Mouse (Mus musculus) kidney, embryonic 15.5 days (tissue): ENCODE results near the gene Stat4. TPM values are rescaled to one million over a fixed set of nuclear protein-coding genes. Genes with fewer than 3 reads are reported as not detected.

ENCODE experiments used
- ATAC-seq: fragments of 200-750 bp; cut with Nextera tagmentation; replicated peaks from 2 replicates; pipeline ENCODE4 v1.8.0; 2017; ENCODE audit warnings: moderate TSS enrichment; ENCODE audit not compliant: low FRiP score
- H3K27ac ChIP-seq: fragments of 300-500 bp; sonication (generic); 2 replicates; pipeline ENCODE4 v1.5.1; 2015; ENCODE audit warnings: mild to moderate bottlenecking, inconsistent platforms
- H3K27me3 ChIP-seq: fragments of 300-500 bp; sonication (generic); 2 replicates; pipeline ENCODE4 v1.6.1; 2015; ENCODE audit warnings: inconsistent platforms
- H3K36me3 ChIP-seq: fragments of 300-500 bp; sonication (generic); 2 replicates; pipeline ENCODE4 v1.6.1; 2015; ENCODE audit warnings: inconsistent platforms
- H3K4me1 ChIP-seq: fragments of 300-500 bp; sonication (generic); 2 replicates; pipeline ENCODE4 v1.6.1; 2015; ENCODE audit warnings: inconsistent platforms
- H3K4me2 ChIP-seq: fragments of 300-500 bp; sonication (generic); 2 replicates; pipeline ENCODE4 v1.6.1; 2015; ENCODE audit warnings: moderate library complexity, mild to moderate bottlenecking, inconsistent platforms
- H3K4me3 ChIP-seq: fragments of 300-500 bp; sonication (generic); replicated peaks from 2 replicates; pipeline ENCODE4 v1.5.1; 2015; ENCODE audit warnings: mild to moderate bottlenecking, inconsistent platforms
- H3K9ac ChIP-seq: fragments of 300-500 bp; sonication (generic); 2 replicates; pipeline ENCODE4 v1.6.1; 2015; ENCODE audit warnings: mild to moderate bottlenecking, inconsistent platforms
- H3K9me3 ChIP-seq: fragments of 300-500 bp; sonication (generic); replicated peaks from 2 replicates; pipeline ENCODE4 v1.6.1; 2016; ENCODE audit warnings: inconsistent platforms
- WGBS: fragments of 180-500 bp; shearing (Covaris S2); methylation state at CpG from one replicate; pipeline ENCODE4 v1.1.7; 2015; ENCODE audit warnings: mixed read lengths; 5-methylcytosine and 5-hydroxymethylcytosine counted together
- polyA plus RNA-seq: library from polyadenylated mRNA; unstranded; fragments of >200 nt; fragmentation: Nextera tagmentation; extraction: Ambion mirVana; gene quantifications from 2 replicates; pipeline ENCODE4 v1.2.1, GENCODE M21; 2015

Gene Stat4
- polyA plus RNA-seq, 1 experiment from 2014 or later: 1.6 TPM

GRCm38 (mm10) chr1:52113666-52114069 lies 126.7 kb downstream of the Stat4 start:
- under 1% methylated on average over 32 of the region's 32 CpGs for WGBS
- peaks cover 6% of the 10 kb centered on the region for H3K4me1 ChIP-seq
- no peaks in the 10 kb centered on the region for H3K9me3 ChIP-seq
- H3K4me3 ChIP-seq: peak overlapping the region; percentile 47
- peak; percentile 98 for ATAC-seq
- H3K27ac ChIP-seq: peak overlapping the region; percentile 78
- peak overlapping the region; percentile 76 for H3K4me2 ChIP-seq
- peak overlapping the region; percentile 49 for H3K9ac ChIP-seq
- H3K27me3 ChIP-seq: no peaks in the 10 kb centered on the region
- H3K36me3 ChIP-seq: no peaks in the 10 kb centered on the region

- ATAC-seq: no peak
- WGBS: 76% methylated on average over 3 of the region's 3 CpGs
- no peaks in the 10 kb centered on the region for H3K9me3 ChIP-seq
These were observed 129.5 kb downstream of the Stat4 start for GRCm38 (mm10) chr1:52116441-52116840.

DNA sequence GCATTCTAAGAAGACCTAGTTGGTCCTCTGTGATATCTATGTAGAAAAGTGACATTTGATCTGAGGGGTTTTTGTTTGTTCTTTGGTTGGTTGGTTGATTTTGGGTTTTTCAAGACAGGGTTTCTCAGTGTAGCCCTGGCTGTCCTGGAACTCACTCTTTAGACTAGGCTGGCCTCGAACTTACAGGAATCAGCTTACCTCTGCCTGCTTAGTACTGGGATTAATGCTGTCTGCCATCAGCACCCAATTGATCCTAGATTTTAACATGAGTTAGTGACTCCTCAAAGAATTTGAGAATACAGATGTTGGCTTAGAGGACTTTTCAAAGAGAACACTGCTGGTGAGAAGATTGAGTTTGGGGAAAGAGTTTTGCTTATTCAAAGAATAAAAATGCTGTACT lies 130.8 kb downstream of the Stat4 start:
- Histone ChIP-seq H3K36me3 (no peaks in the 10 kb centered on the region), H3K9me3 (no peaks in the 10 kb centered on the region), H3K4me2 (no peak overlapping the region), H3K27ac (no peak overlapping the region), H3K9ac (no peak overlapping the region), H3K27me3 (no peaks in the 10 kb centered on the region), H3K4me3 (no peak overlapping the region), H3K4me1 (peaks cover 16% of the 10 kb centered on the region)
- WGBS: 83% methylated on average over 1 of the region's 1 CpGs
- ATAC-seq: no peak

More at GRCm38 (mm10) chr1:52116441-52116840, 129.5 kb downstream of the Stat4 start:
- Histone ChIP-seq H3K27me3 (no peaks in the 10 kb centered on the region), H3K4me1 (peaks cover 16% of the 10 kb centered on the region), H3K27ac (no peak overlapping the region), H3K9ac (no peak overlapping the region), H3K4me2 (no peak overlapping the region), H3K4me3 (no peak overlapping the region), H3K36me3 (no peaks in the 10 kb centered on the region)

- 4% methylated on average over 36 of the region's 37 CpGs for whole genome bisulfite sequencing
These were observed 132.1 kb downstream of the Stat4 start, which contains the start of gene Stat1 for GRCm38 (mm10) chr1:52118860-52119591. TSS of gene Stat1 (plus strand) at chr1:52119440.

GRCm38 (mm10) chr1:52119691-52120090 lies 132.7 kb downstream of the Stat4 start:
- no peak; the same call in 1 of the 2 replicates for ATAC-seq
- Histone ChIP-seq H3K4me1 (peaks cover 10% of the 10 kb centered on the region), H3K4me2 (peak overlapping the region; percentile 87), H3K27me3 (no peaks in the 10 kb centered on the region), H3K4me3 (peak overlapping the region; percentile 94), H3K9me3 (no peaks in the 10 kb centered on the region), H3K36me3 (no peaks in the 10 kb centered on the region; the same call in 1 of the 2 replicates), H3K9ac (peak overlapping the region; percentile 70), H3K27ac (peak overlapping the region; percentile 56; the same call in 1 of the 2 replicates)
- WGBS: under 1% methylated on average over 20 of the region's 20 CpGs

More at GRCm38 (mm10) chr1:52118860-52119591, 132.1 kb downstream of the Stat4 start, which contains the start of gene Stat1:
- H3K4me3 ChIP-seq: peak within 1 kb of the TSS; percentile 94
- no peaks in the 10 kb centered on the region for H3K27me3 ChIP-seq
- peak; percentile 95 for ATAC-seq
- H3K27ac ChIP-seq: peak within 1 kb of the TSS; percentile 79
- no peaks in the 10 kb centered on the region; the same call in 1 of the 2 replicates for H3K36me3 ChIP-seq
- peak within 1 kb of the TSS; percentile 70 for H3K9ac ChIP-seq
- H3K4me1 ChIP-seq: peaks cover 10% of the 10 kb centered on the region
- H3K4me2 ChIP-seq: peak within 1 kb of the TSS; percentile 87
- H3K9me3 ChIP-seq: no peaks in the 10 kb centered on the region

DNA sequence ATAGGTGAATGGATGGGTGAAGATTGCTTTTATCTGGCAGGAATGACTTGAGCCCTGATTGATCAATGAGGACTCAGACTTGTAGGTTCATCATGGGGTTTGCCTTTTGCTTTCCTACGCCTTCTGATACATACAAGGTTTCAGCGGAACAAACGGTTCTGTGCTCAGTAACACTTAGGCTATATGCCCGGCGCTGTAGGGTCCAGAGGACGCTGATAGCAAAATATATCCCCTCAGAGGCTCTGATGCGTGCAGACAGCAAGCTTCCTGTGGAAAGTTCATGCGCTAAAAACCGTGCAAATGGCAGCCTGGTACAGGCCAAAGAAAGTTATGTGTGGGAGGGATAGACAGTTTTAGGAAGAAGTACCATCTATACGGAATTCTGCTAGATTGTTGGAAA lies 133.2 kb downstream of the Stat4 start:
- Histone ChIP-seq H3K27me3 (no peaks in the 10 kb centered on the region), H3K27ac (no peak overlapping the region), H3K9me3 (no peaks in the 10 kb centered on the region), H3K4me2 (peak overlapping the region; percentile 87), H3K4me3 (peak overlapping the region; percentile 94), H3K4me1 (peaks cover 10% of the 10 kb centered on the region), H3K36me3 (no peaks in the 10 kb centered on the region; the same call in 1 of the 2 replicates), H3K9ac (0 out of 2 replicates have a peak overlapping the region, but pooled peaks have one; percentile 70)
- no peak for ATAC-seq
- WGBS: 27% methylated on average over 10 of the region's 10 CpGs

DNA sequence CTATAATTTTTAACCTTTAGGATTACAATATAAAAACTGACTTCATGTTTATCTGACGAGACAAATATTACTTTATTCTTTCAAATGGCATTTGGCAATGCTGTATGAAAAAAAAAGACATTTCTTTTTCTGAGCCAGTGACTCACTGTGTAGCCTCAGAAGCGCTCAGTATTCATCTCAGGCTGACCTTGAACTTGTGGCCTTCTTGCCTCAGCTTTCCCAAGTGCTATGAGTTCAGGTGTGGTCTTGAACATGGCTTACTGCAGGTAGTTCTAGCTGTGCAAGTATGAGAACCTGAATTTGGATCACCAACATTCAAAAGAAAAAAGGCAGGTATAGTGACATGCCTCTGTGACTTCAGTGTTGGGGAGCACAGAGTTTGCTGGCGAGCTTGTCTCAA lies 134.1 kb downstream of the Stat4 start:
- H3K4me1 ChIP-seq: peaks cover 10% of the 10 kb centered on the region
- ATAC-seq: no peak
- H3K36me3 ChIP-seq: peaks cover under 1% of the 10 kb centered on the region; the same call in 1 of the 2 replicates
- H3K4me3 ChIP-seq: no peak overlapping the region
- H3K9ac ChIP-seq: no peak overlapping the region
- H3K9me3 ChIP-seq: no peaks in the 10 kb centered on the region
- H3K27me3 ChIP-seq: no peaks in the 10 kb centered on the region
- H3K27ac ChIP-seq: no peak overlapping the region
- no peak overlapping the region for H3K4me2 ChIP-seq
- 89% methylated on average over 3 of the region's 3 CpGs for whole genome bisulfite sequencing

- H3K27me3 ChIP-seq: no peaks in the 10 kb centered on the region
- H3K4me2 ChIP-seq: no peak overlapping the region
- ATAC-seq: no peak
- H3K9ac ChIP-seq: no peak overlapping the region
- no peak overlapping the region for H3K27ac ChIP-seq
- H3K4me1 ChIP-seq: peaks cover 9% of the 10 kb centered on the region
- WGBS: 75% methylated on average over 3 of the region's 3 CpGs
- H3K4me3 ChIP-seq: no peak overlapping the region
- no peaks in the 10 kb centered on the region for H3K9me3 ChIP-seq
- peaks cover 12% of the 10 kb centered on the region for H3K36me3 ChIP-seq
These were observed 137.9 kb downstream of the Stat4 start for GRCm38 (mm10) chr1:52124818-52125217.

GRCm38 (mm10) chr1:52127350-52127749 lies 140.4 kb downstream of the Stat4 start:
- Histone ChIP-seq H3K36me3 (peaks cover 12% of the 10 kb centered on the region), H3K4me3 (no peak overlapping the region), H3K27ac (no peak overlapping the region), H3K9me3 (no peaks in the 10 kb centered on the region), H3K27me3 (no peaks in the 10 kb centered on the region), H3K4me2 (no peak overlapping the region), H3K4me1 (no peaks in the 10 kb centered on the region), H3K9ac (no peak overlapping the region)
- 93% methylated on average over 6 of the region's 6 CpGs for WGBS
- no peak for ATAC-seq

DNA sequence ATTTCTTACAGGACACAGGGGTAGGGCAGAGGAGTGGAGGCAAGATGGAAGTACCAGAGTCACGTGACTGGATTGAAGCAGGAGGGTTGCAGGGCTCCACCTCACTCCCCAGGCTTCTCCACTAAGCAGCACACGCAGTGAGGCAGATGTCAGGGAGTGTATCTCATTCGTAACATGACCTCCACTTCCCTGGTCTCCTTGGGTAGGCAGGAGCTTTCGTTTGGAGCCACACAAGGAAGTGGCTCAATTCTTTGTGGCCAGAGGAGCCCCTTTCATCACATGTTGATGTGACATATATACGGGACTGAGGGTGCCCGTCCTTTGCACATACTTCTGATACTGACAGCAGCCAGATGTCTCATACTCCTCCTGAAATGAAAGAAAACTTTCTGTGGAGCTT lies 142.8 kb downstream of the Stat4 start:
- Histone ChIP-seq H3K27me3 (no peaks in the 10 kb centered on the region), H3K4me2 (no peak overlapping the region), H3K27ac (no peak overlapping the region), H3K36me3 (peaks cover 17% of the 10 kb centered on the region), H3K4me1 (no peaks in the 10 kb centered on the region), H3K9me3 (no peaks in the 10 kb centered on the region), H3K4me3 (no peak overlapping the region), H3K9ac (no peak overlapping the region)
- 44% methylated on average over 6 of the region's 6 CpGs for WGBS
- ATAC-seq: no peak

DNA sequence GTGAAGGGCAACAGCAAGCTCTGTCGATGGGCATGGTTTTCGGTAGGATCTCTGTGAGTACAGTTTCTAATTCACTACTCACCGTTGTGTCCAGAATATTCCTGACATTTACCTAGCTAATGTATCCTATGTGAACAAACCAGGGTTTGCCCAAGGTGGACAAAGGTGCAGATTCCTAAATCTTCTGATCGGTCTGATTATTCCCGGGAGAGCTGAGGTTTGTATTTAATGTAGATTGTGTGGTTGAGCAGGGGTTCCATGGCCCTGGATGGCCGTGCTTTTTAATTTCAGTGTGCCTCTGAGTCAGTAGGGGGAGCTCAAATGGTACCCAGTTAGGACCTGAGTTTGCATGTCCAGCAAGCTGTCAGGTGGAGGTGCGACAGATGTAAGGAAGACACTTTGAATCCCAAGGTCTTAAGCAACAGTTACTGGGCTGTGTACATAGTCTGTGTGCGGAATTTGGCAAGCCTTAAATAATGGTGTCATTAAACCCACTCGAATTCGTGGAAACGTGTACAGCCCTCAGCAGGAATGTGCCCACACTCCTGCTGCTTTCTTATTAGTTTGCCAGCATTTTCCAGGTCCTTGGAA lies 144.9 kb downstream of the Stat4 start:
- no peak overlapping the region for H3K4me2 ChIP-seq
- H3K27ac ChIP-seq: no peak overlapping the region
- WGBS: 82% methylated on average over 11 of the region's 11 CpGs
- no peaks in the 10 kb centered on the region for H3K4me1 ChIP-seq
- H3K9ac ChIP-seq: no peak overlapping the region
- H3K36me3 ChIP-seq: peaks cover 10% of the 10 kb centered on the region
- H3K4me3 ChIP-seq: no peak overlapping the region
- H3K27me3 ChIP-seq: no peaks in the 10 kb centered on the region
- H3K9me3 ChIP-seq: no peaks in the 10 kb centered on the region
- ATAC-seq: no peak

DNA sequence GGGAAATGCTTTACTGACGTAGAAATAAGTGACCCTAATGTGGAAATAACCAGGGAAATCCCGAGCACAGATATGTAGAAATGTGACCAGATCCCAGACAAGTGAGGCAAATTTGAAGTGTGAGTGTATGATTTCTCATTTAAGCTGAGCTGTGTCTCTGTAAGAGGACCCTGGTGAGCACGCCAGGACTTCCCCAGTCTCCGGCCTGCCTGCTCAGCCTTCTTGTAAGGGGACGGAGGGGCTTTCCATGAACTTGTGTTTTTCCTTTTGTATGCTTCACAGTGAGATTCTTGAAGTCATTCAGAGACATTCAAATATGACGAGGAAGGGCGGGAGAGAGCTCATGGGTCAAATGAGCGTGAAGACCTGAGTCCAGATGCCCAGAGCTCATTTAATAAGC lies 146.3 kb downstream of the Stat4 start:
- WGBS: 84% methylated on average over 8 of the region's 8 CpGs
- ATAC-seq: no peak
- Histone ChIP-seq H3K27me3 (no peaks in the 10 kb centered on the region), H3K4me2 (no peak overlapping the region), H3K36me3 (peaks cover 13% of the 10 kb centered on the region), H3K4me3 (no peak overlapping the region), H3K4me1 (no peaks in the 10 kb centered on the region), H3K9ac (no peak overlapping the region), H3K9me3 (no peaks in the 10 kb centered on the region), H3K27ac (no peak overlapping the region)
